Comparison of ENCODE assay signal across 11 mouse cellular contexts in genomic region chr6:88235983-88236382, GRCm38 (mm10). TPM values are rescaled to one million over a fixed set of nuclear protein-coding genes. Genes with fewer than 3 reads are reported as not detected.
DNase-seq lines count a peak whose midpoint lies in the region; ATAC-seq and TF ChIP-seq lines count a peak whose summit lies in the region.
"Had no signal": no experiment of that assay in that cellular context is flagged by ENCODE, and none has a peak within 500 bp of the region (broad histone marks: within the 10 kb centered on the region; RNA-seq: fewer than 3 reads in every experiment).

No protein-coding gene starts in this region.

- no peaks in the 10 kb centered on the region for H3K9me3 ChIP-seq in kidney, embryonic 14.5 days (ENCODE audit: control insufficient read depth, low read length)
- H3K9me3 ChIP-seq in embryonic facial prominence, embryonic 11.5 days (replicated peaks; ENCODE audit: control insufficient read depth, low read length): no peaks in the 10 kb centered on the region
- no peaks in the 10 kb centered on the region for H3K9me3 ChIP-seq in intestine, embryonic 15.5 days
- H3K9me3 ChIP-seq in neural tube, embryonic 13.5 days: no peaks in the 10 kb centered on the region

- no peak for TF ChIP-seq POLR2A in kidney, adult 2 months (IDR thresholded peaks at IDR 0.05; ENCODE audit: low read depth, low read length)

- H3K4me2 ChIP-seq in kidney, embryonic 14.5 days (replicated peaks; ENCODE audit: low read depth, low read length): peak overlapping the region; percentile 17
- peak overlapping the region; percentile 22 for H3K4me2 ChIP-seq in embryonic facial prominence, embryonic 11.5 days (ENCODE audit: low read depth, low read length)
- peak overlapping the region; percentile 41 for H3K4me2 ChIP-seq in intestine, embryonic 15.5 days (replicated peaks)
- peak overlapping the region; percentile 51 for H3K4me2 ChIP-seq in neural tube, embryonic 13.5 days

- no peak for TF ChIP-seq CTCF in kidney, adult 2 months (conservative IDR thresholded peaks at IDR 0.05; ENCODE audit: insufficient read depth, insufficient read length, low read depth, low read length)

- H3K36me3 ChIP-seq in kidney, embryonic 14.5 days (ENCODE audit: control insufficient read depth, insufficient read depth, low read length): no peaks in the 10 kb centered on the region
- no peaks in the 10 kb centered on the region for H3K36me3 ChIP-seq in kidney, adult 2 months (ENCODE audit: control insufficient read depth, insufficient read depth, low read length)
- H3K36me3 ChIP-seq in embryonic facial prominence, embryonic 11.5 days (replicated peaks; ENCODE audit: control insufficient read depth, insufficient read depth, low read depth, low read length): no peaks in the 10 kb centered on the region
- H3K36me3 ChIP-seq in intestine, embryonic 15.5 days: no peaks in the 10 kb centered on the region
- H3K36me3 ChIP-seq in neural tube, embryonic 13.5 days: no peaks in the 10 kb centered on the region

- no peak overlapping the region for H3K9ac ChIP-seq in kidney, embryonic 14.5 days (ENCODE audit: low read depth, low read length)
- peak overlapping the region; percentile 45 for H3K9ac ChIP-seq in embryonic facial prominence, embryonic 11.5 days (replicated peaks; ENCODE audit: low read length)
- 0 out of 2 replicates have a peak overlapping the region, but pooled peaks have one; percentile 13 for H3K9ac ChIP-seq in intestine, embryonic 15.5 days
- peak overlapping the region; percentile 53 for H3K9ac ChIP-seq in neural tube, embryonic 13.5 days

- no peak overlapping the region for H3K27ac ChIP-seq in kidney, embryonic 14.5 days (ENCODE audit: low read depth, low read length)
- H3K27ac ChIP-seq in kidney, adult 2 months (ENCODE audit: insufficient read depth, low read depth, low read length): no peak overlapping the region
- H3K27ac ChIP-seq in embryonic facial prominence, embryonic 11.5 days (replicated peaks; ENCODE audit: low read depth, low read length): no peak overlapping the region
- H3K27ac ChIP-seq in intestine, embryonic 15.5 days: no peak overlapping the region
- no peak overlapping the region for H3K27ac ChIP-seq in neural tube, embryonic 13.5 days (replicated peaks)

- 1% methylated on average over 16 of the region's 17 CpGs for WGBS in kidney, embryonic 14.5 days
- 20% methylated on average over 17 of the region's 17 CpGs for WGBS in kidney, adult 2 months
- 2% methylated on average over 17 of the region's 17 CpGs for WGBS in embryonic facial prominence, embryonic 11.5 days
- WGBS in intestine, embryonic 15.5 days: 4% methylated on average over 17 of the region's 17 CpGs
- WGBS in neural tube, embryonic 13.5 days: under 1% methylated on average over 17 of the region's 17 CpGs

- peaks cover 12% of the 10 kb centered on the region for H3K27me3 ChIP-seq in kidney, embryonic 14.5 days (ENCODE audit: control insufficient read depth, insufficient read depth, low read length)
- no peaks in the 10 kb centered on the region for H3K27me3 ChIP-seq in kidney, adult 2 months (replicated peaks; ENCODE audit: control insufficient read depth, insufficient read depth, low read length)
- no peaks in the 10 kb centered on the region; the same call in 1 of the 2 replicates for H3K27me3 ChIP-seq in embryonic facial prominence, embryonic 11.5 days (ENCODE audit: control insufficient read depth, insufficient read depth, low read length)
- peaks cover 10% of the 10 kb centered on the region; the same call in 1 of the 2 replicates for H3K27me3 ChIP-seq in intestine, embryonic 15.5 days (replicated peaks)
- peaks cover 75% of the 10 kb centered on the region for H3K27me3 ChIP-seq in neural tube, embryonic 13.5 days

- no peak for ATAC-seq in kidney, embryonic 14.5 days (ENCODE audit: low FRiP score, low TSS enrichment)
- peak; percentile 61; the same call in 1 of the 2 replicates for ATAC-seq in embryonic facial prominence, embryonic 11.5 days (replicated peaks; ENCODE audit: insufficient number of reproducible peaks, low FRiP score, low TSS enrichment, low read depth)
- no peak for ATAC-seq in intestine, embryonic 15.5 days
- peak; percentile 82 for ATAC-seq in neural tube, embryonic 13.5 days (ENCODE audit: low read depth)

- peaks cover 8% of the 10 kb centered on the region for H3K4me1 ChIP-seq in kidney, embryonic 14.5 days (ENCODE audit: control insufficient read depth, insufficient read depth, low read length)
- no peaks in the 10 kb centered on the region for H3K4me1 ChIP-seq in kidney, adult 2 months (ENCODE audit: control insufficient read depth, insufficient read depth, low read length)
- H3K4me1 ChIP-seq in embryonic facial prominence, embryonic 11.5 days (ENCODE audit: control insufficient read depth, insufficient read depth, low read length): peaks cover 5% of the 10 kb centered on the region; the same call in 1 of the 2 replicates
- peaks cover 13% of the 10 kb centered on the region for H3K4me1 ChIP-seq in intestine, embryonic 15.5 days (replicated peaks)
- peaks cover 16% of the 10 kb centered on the region for H3K4me1 ChIP-seq in neural tube, embryonic 13.5 days (replicated peaks)

- H3K4me3 ChIP-seq in kidney, embryonic 14.5 days (ENCODE audit: low read length): no peak overlapping the region; the same call in 1 of the 2 replicates
- no peak overlapping the region for H3K4me3 ChIP-seq in kidney, adult 2 months (ENCODE audit: insufficient read depth, low read depth, low read length)
- H3K4me3 ChIP-seq in embryonic facial prominence, embryonic 11.5 days (ENCODE audit: low read depth, low read length): no peak overlapping the region
- no peak overlapping the region for H3K4me3 ChIP-seq in intestine, embryonic 15.5 days (replicated peaks)
- no peak overlapping the region for H3K4me3 ChIP-seq in neural tube, embryonic 13.5 days

- DNase-seq in kidney, adult 2 months: no peak
- DNase-seq in embryonic facial prominence, embryonic 11.5 days (ENCODE audit: low spot score): peak; percentile 51
- no peak for DNase-seq in frontal cortex, adult 2 months (ENCODE audit: extremely low spot score in 1 of 2, low spot score in 1 of 2)
- no peak for DNase-seq in layer of hippocampus, postnatal 14 days (ENCODE audit: low spot score in 2 of 2)
- DNase-seq in cerebellum, adult 9-10 months: no peak
- DNase-seq: thymus, adult 18-20 months had no signal

RNA-seq across cellular contexts. Expression of gene Dnajb8, which starts 13.9 kb away (rescaled TPM):
- not detected in 2 replicates for polyA plus RNA-seq in kidney, embryonic 14.5 days (2014; fragmentation: Nextera tagmentation; extraction: Ambion mirVana)
- polyA plus RNA-seq in kidney, adult 2 months (2012; rRNA removed): 0.10 TPM in 1 of 2 replicates, not detected in the other
- polyA plus RNA-seq in embryonic facial prominence, embryonic 11.5 days (2014; fragmentation: Nextera tagmentation; extraction: Ambion mirVana): not detected in 2 replicates
- polyA plus RNA-seq in intestine, embryonic 15.5 days (2015; fragmentation: Nextera tagmentation; extraction: Ambion mirVana): not detected in 2 replicates
- polyA plus RNA-seq in neural tube, embryonic 13.5 days (2015; fragmentation: Nextera tagmentation; extraction: Ambion mirVana): not detected in 2 replicates
- polyA plus RNA-seq in frontal cortex, adult 2 months (2012; rRNA removed): not detected in 2 replicates
- total RNA-seq in layer of hippocampus, postnatal 14 days (2021): not detected
- total RNA-seq: gastrocnemius, adult 18-20 months; liver, adult 2 months had no signal
- polyA plus RNA-seq: liver, adult 2 months had no signal

RNA-seq across cellular contexts. Expression of gene Gata2, which starts 42.3 kb away (rescaled TPM):
- polyA plus RNA-seq in kidney, embryonic 14.5 days (2014; fragmentation: Nextera tagmentation; extraction: Ambion mirVana): 27.2 and 44.6 TPM in 2 replicates
- 36.9 and 37.4 TPM in 2 replicates for polyA plus RNA-seq in kidney, adult 2 months (2012; rRNA removed)
- 28.3 and 30.0 TPM in 2 replicates for polyA plus RNA-seq in embryonic facial prominence, embryonic 11.5 days (2014; fragmentation: Nextera tagmentation; extraction: Ambion mirVana)
- 6.4 and 8.7 TPM in 2 replicates for polyA plus RNA-seq in intestine, embryonic 15.5 days (2015; fragmentation: Nextera tagmentation; extraction: Ambion mirVana)
- 6.8 and 6.9 TPM in 2 replicates for polyA plus RNA-seq in neural tube, embryonic 13.5 days (2015; fragmentation: Nextera tagmentation; extraction: Ambion mirVana)
- polyA plus RNA-seq in frontal cortex, adult 2 months (2012; rRNA removed): 5.7 and 7.4 TPM in 2 replicates
- 1 to 10 TPM; 7.0 to 7.6 TPM for total RNA-seq in layer of hippocampus, postnatal 14 days (2021)

Comparison
In these comparisons a context has a peak if more than half of its experiments do, and no peak if none do; other contexts are left out.
1. ATAC-seq: peak in embryonic facial prominence, embryonic 11.5 days (single experiment) and neural tube, embryonic 13.5 days (single experiment); none in kidney, embryonic 14.5 days (single experiment) and intestine, embryonic 15.5 days (single experiment).
2. Peak in every context shown above with its lines, with median percentiles within 50 percentile points of each other: H3K4me2 ChIP-seq.